Mouse (Mus musculus): ENCODE data around the gene Ccnl1. TPM values are rescaled to one million over a fixed set of nuclear protein-coding genes. Genes with fewer than 3 reads are reported as not detected.

The Ccnl1 gene
- polyA plus RNA-seq (2014; fragmentation: Illumina TruSeq; extraction: RNeasy Lipid Tissue Mini Kit (QIAGEN cat#74804); ENCODE audit: low read depth, low replicate concordance), result 46.6 TPM

DNA sequence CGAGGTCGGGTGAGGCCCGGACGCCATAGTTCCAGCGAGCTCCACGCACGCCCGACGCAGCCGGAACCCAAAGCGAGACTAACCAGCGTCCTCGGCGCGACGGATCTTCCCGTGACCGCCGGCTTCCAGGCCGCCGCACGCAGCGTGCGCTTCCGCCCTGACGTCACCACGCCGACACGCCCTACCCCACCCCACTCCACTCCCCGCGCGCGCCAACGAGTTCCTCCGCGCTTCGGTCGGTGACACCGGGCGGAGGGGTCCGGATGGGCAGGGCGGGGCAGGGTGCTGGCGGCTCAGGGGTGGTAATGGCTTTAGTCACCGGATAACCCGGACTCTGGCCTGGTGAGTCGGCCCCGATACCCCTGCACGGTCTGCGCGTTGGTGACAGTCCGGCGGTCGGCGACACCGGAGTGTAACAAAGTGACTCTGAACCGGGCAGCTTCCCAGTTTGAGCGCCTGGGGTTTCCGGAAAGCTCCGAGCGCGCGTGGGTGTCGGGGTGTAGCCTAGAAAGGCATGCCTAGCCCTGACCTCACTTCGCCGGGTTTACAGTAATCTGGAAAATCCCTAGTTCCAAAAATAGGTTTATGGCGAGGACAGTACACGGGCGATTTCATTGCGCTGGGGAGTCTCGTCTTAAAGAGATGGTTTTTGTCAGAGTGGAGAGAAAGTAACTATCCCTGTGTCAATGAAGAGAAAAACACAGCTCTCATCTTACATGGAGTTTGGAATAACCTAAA lies at the start of gene Ccnl1:
Gene Ccnl1 (minus strand): TSS at position 148 of the 738 bp plus-strand sequence.

